Mouse (Mus musculus) ES-Bruce4 (cell line): Measurements from ENCODE around the gene Calcoco2.

ENCODE experiments used
- CTCF ChIP-seq: IDR thresholded peaks from one replicate; pipeline ENCODE4 v1.8.1; 2011; ENCODE audit warnings: low read depth, low read length
- EP300 ChIP-seq: IDR thresholded peaks from 2 replicates; pipeline ENCODE4 v1.6.1; 2011; ENCODE audit warnings: low read depth, low read length; ENCODE audit not compliant: insufficient read depth

- no peak for TF ChIP-seq CTCF
- TF ChIP-seq EP300, result no peak
These were observed 19.0 kb downstream of the Calcoco2 start for GRCm38 (mm10) chr11:96092674-96093291.
